Mouse (Mus musculus) cerebellum, postnatal 10 days (tissue): ENCODE results near the gene Prmt3.

Source experiments
- DNase-seq, 2 experiments: peaks; one replicate each; pipeline ENCODE4 v3.0.0; 2021; ENCODE audit warnings: mixed read lengths in 2 of 2

Gene Prmt3

DNA sequence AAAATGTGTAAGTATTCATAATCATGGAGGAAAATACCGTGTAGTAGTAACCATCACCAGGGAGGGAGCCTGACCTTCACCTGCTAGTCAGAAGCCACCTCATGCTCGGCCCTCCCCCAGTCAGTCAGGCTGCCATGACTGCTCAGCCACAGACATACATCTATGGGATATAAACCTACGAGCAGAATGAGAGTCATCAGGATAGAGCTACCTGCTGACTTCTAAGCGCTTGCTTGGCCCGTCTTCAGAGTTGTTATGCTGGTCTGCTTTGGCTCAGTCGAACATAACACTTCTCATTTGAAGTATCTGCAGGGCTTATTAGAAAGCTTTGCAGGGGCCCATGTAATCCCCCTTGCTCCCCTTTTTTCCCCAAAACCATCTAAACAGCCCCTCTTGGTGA lies 25.4 kb downstream of the Prmt3 start:
- DNase-seq = no peak

DNA sequence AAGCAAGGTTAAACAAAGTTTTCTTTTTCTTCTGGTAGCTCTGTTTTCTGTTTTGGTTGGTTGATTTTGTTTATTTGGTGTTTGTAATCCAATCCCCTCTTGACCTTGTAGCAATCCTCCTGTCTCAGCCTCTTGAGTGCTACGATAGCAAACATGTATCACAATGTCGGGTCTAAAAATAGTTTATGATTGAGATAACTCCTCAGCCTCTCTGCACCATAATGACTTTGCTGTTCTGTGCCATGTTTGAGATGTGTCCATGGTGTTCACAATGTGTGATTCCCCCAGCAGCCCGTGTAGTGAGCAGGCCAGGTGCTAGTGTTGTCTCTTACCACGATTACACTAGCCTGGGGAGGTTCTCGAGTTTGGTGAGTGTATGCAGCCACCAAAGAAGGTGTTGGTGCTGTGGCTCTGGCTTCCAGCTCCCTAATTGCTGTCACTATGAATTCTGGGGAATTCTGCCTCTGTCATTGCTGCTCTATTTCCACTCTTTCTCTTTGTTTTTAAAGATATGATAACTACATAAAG lies 26.6 kb downstream of the Prmt3 start:
- no peak for DNase-seq

DNA sequence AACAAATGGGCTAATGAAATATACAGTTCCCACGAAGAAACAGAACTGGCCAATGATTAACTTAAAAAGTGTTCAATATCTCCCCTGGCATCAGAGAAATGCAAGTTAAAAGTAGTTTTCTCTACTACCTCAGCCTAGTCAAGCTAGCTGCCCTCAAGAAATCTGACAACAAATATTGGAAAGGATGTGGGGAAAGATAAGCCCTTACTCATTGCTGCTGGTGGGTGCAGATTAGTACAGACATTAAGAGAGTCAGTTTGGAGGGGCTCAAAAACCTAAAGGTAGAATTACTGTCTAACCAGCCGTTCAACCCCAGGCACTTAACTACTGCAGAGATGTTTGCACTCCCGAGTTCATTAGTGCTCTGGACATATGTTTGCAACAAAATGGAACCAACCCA lies 27.5 kb downstream of the Prmt3 start:
- DNase-seq = no peak

DNA sequence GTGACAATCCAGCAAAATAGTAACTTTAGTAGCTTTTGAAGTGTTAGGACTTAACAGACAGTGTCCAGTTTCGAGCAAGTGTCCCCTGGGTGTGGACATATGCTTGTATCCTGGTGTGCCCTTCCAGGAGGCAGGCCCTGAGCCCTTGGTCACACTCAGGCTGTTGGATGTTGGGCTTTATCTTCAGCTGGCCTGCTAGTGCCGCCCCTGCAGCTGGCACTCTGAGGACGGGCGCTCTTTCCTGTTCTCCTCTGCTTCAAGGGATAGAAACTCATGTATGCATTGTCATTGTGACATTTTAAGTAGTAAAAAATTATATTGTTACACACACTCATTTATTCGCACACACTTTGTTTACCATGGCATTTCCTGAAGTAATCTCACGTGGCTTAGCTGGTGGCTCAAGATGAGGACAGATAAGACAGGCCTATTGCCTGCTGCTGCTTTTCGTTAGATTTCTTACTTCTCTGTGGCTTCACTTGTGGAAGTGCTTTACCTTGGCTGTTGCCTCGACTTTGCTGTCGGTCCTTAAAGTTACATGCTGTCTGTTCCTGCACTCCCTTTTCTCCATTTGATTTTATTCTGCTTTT lies 29.0 kb downstream of the Prmt3 start:
- no peak for DNase-seq

DNA sequence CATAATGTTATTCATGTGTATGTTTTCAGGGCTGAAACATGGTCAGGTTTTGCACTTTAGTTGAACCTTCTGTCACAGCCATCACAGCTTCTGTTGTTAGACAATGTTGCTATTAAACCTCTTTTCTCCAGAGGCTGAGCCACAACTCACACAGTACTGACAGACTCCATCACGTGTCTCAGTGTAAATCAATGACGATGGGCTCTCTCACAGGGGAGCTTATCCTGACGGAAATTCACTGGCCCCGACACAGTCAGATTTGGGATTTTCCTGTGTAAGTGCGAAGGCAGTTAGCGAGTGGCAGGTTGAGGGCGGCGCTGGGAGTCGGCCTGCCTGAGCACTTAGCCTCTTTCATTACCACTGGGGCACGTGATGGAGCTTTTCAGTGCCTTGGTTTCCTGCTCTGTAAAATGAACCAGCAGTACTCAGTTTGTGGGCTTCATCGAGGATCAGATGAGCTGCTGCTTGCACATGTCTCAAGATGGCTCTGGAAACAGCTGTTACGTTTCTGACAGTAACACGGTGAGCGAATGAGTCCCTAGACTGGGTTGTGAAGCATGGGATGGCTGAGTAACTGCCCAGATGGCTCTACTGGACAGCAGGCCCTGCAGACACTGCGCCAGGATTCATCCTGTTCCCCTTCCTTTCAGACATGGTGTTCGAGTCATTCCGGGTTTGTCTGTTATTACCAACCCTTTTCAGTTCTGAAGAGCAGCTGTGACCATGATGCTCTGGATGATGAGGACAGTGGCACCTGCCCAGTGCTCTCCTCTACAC lies 29.9 kb downstream of the Prmt3 start:
- peak in 1 of 2 experiments; percentile 34 for DNase-seq

DNA sequence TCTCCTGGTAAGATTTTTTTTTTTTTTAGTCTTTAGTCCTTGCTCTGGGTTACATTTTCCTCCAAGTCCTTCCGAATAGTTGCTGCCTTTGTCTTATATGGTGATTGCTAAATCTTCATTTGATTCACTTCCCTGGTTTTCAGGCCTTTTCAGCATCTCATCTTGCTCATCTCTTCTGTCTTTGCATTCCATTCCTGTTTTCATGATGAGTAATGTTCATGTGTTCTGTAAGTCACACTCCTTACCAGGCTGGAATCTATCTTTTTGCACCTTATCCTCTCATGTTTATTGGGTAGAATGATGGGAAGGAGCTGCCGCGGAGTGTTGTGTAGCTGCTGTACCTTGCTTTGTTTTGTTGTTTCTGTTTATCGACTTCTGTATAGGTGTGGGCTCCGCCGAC lies 31.0 kb downstream of the Prmt3 start:
- DNase-seq = no peak

DNA sequence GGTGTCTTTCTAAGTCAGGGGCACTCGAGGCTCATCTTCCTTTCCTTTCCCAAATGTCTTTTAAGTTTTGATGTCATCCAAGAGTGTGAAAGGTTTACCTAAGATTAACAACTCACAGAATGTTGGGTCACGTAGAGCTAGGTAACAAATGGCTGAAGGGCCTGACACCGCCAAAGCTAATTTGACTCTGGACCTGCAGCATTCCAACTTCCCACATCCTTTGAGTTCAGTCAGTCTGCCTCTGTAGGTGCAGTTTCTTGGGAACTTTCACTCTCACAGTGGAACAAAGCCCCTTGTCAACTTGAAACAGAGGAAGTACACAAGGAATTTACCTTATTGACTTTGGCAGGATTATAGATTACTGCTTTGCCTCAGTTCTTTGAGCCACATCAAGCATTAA lies 31.4 kb downstream of the Prmt3 start:
- no peak for DNase-seq

DNA sequence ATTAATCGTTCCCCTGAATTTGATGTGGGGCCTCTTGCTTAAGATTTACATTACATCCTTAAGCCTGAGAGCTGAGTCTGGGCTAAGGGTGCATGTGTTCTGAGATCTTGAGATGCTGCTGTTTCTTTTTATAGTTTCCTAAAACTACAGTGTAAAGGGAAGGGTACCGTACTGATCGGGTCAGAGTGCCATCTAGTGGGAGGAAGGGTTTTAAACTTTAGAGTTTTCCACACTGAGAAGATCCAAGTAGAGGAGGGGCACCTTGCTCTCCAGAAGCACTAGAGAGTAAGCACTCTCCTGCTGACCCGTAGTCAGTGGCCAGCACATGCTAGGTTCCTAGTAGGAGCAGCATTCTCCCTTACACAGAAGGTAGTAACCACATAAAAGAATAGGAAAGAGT lies 33.2 kb downstream of the Prmt3 start:
- DNase-seq = peak; percentile 38 to 49

DNA sequence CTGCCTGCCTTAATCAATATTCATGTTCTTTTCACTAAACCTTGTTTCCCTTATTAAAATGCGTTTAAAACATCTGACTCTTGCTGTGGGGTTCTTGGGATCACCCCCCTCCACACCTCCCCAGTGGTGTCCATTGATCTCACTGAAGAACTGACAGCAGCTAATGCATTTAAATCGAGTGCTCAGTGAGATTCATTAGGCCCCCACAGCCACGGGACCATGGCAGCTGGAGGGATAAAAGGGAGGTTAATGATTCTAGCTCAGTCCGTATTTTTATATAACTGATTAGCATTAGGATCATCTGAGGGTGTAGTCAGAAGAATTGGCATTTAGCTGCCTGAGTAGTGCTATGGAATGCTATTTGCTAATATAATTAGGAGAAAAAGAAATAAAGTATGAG lies 41.2 kb downstream of the Prmt3 start:
- no peak for DNase-seq

DNA sequence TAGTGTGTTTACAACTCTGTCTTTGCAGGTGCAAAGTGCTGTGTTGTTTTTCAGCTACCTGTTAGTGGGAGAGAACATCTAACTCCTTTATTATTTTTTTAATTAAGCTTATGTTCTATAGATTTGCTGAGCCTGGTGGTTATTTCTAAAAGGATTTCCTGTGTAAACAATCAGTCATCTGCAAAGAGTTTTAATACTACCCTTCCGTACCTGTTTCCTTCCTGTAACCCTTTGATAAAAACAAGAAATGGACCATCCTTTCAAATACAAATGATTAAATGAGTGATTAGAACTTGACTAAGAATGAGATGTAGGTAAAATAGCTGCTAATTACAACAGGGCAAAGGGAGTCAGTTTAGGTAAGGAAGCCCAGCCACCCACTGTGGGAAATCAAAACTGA lies 43.2 kb downstream of the Prmt3 start:
- DNase-seq = no peak

DNA sequence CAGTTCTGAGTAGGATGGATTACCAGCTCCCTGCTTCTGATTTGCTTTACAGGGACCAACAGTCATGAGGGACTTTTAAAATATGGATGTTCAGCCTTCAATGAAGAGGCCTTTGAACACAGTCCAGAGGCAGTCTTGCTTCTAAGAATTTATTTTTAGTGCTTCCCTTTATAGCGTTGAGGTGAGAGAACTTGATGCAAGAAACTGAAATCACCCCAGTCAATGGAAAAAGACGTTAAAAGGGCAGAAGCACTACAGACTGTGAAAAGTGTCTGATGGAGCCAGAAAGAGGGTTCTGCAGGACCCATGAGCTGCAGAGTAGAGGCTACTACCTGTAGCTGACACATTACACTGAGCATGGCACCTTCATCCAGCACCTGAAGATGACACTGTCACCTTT lies 43.9 kb downstream of the Prmt3 start:
- no peak for DNase-seq

DNA sequence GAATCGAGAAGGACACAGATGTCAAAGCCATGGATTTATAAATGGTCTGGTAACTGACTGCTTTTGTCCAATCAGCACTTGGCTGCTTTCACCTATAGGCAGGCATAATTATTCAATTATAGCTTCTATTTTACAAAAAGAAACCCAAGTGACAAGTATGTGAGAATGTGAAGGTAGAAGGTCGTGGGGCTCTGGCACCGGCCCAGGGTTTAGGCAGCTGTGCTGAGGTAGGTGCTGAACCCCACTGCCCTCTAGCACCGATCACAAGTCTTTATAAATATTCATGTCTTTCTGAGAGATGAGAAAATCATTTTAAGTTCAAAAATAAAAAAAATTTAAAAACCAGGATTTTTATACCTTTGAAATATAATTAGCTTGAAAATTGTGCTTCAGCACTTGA lies 45.4 kb downstream of the Prmt3 start:
- no peak for DNase-seq

DNA sequence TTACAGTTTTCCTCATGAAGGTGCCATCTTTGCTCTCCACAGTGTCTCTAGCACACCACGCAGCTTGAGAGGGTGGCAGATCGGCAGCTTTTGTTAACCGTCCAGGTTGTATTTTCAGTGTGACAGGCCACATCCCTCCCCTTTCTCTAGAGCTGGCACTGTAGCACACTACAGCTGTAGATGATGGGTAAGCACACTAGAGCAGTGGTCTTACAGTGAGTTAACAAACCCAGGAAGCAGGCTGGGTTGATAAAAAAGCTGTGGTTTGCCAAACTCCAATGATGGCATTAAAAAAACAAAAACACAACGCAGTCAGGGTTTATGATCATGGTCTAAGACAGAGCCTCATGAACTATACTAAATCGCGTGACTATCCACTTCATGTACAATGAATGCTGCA lies 45.9 kb downstream of the Prmt3 start:
- no peak for DNase-seq

DNA sequence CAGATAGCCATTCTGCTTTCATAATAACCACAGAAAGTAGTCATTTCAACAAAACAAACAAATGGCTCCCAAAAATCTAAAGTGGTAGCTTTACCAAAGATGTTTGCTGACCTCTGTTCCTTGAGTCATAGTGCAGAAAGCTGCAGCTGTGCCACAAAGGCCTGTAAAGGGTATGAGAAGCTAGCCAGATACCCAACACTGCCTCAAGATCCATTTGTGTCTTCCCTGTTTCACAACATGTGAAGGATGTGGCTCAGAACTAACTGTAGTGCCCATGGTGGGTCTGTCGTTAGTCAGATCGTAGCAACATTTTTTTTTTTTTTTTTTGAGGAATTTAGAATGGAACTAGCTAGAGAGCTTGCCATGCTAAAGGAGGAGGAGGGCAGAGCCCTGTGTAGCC lies 46.4 kb downstream of the Prmt3 start:
- DNase-seq = no peak

DNA sequence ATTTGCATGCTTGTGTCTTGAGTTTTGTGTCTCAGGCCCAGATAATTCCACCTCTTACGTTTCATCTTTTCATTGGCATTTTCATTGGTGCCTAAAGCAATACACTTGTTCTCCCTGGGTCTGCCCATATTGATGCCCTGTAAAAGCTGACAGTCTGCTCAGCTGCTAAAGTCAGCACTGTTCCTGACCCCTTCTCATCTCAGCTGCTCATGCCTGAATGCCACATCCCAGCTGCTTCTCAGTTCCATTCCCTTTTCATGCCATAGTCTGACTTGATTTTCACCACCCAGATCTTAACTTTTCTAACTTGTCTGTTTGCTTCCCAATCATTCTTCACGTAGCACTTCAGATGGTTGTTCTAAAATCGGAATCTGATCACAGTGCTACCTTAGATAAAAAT lies 47.3 kb downstream of the Prmt3 start:
- DNase-seq = no peak

DNA sequence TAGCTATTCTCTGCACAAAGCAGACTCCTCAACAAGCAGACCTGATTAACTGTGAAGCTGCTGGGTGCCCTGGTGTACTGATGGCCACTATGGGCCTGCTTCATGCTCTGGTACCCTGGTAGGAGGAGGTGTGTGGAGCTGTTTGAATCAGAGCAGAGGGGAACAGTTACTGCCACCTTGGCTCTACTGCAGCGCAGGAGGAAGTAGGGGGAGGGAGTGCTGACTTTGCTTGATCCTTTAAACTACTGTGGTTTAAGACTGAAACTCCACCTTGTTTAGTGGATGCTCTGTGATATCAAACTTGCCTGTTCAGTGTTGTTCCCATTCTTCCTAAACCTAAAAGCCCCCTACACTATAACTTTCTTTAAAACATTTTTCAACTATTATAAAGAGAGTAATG lies 49.8 kb downstream of the Prmt3 start:
- no peak for DNase-seq

DNA sequence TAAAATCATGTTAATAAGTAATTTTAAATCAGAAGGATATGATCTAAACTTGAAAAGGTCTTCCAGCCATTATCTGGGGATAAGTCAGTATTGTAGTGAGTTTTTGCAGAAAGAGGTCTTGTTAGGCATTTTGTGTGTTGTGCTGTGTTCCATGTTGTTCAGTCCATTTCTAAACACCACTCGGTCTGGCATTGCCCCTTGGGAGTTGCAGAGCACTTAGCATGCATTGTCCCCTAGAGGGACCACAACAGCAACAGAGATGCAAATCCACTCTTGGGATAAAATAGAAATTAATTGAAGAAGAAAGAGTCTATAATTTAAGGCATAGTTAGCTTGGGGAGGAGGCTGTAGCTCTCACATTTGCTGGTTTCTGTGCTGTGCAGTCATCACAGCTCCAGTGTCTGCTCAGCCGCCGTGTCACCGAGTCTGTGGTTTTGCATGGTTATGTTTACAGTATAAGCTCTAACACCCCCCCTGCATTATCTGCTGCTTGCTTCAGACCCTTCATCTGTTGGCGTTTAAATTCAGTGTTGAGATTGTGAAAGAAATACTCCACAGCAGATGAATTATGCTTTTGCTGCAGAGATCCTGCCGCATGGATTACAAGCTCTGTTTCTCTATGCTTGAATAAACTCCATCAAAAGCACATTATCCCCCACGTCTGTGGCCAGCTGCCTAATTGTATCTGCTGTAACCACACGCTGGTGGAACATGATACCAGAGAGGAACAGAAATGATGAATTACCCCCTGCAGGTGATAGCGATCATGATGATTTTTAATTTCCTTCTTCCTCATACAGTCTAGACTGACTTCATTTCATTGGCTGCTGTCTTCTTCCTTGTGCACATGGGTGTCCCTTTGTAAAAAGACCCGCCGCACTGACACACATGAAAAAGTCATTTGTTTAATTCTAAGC lies 64.5 kb downstream of the Prmt3 start:
- peak; percentile 65 to 66 for DNase-seq

DNA sequence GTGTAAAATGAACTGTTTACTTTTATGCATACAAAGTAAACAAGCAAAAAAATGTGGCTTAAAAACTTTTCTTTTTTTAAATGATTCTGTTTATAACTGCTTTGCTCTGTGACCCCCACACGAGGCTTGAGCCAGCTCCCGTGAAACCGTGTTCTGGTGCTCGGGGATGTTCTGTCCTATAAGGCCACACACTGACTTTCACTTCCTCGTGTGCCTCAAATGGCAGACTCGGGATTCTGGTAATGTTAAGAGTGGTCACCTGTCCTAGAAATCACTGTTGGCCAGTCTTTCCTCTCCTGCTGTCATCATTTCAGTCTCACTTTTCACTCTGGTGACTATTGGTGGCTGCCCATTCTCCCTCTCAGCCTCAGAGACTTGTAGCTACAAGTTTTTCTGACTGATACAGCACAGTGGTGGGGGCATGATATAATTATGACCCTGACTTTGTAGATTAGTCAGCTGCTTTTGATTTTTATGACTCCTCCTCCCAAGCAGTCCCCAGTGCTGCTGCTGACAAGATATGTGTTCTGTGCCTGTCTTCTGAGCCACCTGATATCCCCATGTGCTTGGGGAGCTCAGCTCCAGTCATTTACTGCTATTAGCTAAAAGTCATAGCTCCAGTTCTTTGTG lies 65.3 kb downstream of the Prmt3 start:
- DNase-seq = peak; percentile 21 to 23

DNA sequence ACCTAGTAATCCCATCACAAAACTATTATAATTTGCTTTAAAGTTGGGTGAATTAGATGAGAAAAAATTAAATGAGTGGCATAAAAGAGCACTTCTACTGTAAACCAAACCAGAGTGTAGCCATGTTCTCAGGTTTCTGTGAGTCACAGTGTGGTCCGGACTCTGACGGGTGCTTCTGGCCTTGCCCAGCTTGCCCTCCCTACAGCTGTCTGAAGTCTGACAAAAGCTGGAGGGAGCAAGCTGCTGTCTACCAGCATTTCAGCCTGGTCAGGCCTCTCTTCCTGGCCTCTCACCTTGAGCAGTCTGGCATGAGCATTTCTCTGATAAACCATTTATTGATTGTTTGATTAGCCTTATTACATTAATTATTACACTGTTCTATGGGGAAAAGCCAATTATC lies 69.8 kb downstream of the Prmt3 start:
- DNase-seq = no peak

DNA sequence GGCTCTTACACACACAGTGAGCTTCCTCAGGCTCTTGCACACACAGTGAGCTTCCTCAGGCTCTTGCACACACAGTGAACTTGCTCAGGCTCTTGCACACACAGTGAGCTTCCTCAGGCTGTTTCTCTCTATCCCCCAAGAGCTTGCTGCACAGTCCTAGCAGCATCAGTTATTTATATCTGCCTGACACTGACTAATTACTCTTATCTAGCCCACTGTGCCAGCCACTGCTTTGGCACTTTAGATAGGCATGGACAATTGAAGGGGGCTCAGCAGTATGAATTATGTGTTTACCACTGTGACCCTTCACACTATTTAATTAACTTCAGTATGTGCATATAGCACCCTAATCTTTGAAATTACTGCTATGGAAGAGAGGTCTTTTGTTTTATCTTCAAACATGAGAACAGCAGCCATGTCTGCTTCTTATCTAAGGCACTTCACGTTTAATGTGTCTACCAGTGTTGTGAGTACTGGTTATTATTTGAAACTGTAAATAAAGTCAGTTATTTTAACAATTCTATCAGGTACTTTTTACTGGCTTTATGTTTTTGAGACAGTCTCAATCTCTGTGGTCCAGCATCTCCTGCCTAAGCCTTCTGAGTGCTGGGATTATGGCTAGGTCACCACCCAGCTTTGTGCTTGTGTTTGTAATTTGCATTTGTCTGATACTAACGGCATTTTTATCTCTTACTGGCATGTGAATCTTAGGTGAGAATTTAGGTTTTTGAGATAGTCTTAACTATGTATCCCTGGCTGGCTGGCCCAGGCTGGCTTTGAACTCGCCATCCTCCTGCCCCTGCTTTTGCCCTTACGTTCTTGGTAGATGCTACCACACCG lies 75.4 kb downstream of the Prmt3 start:
- no peak for DNase-seq

DNA sequence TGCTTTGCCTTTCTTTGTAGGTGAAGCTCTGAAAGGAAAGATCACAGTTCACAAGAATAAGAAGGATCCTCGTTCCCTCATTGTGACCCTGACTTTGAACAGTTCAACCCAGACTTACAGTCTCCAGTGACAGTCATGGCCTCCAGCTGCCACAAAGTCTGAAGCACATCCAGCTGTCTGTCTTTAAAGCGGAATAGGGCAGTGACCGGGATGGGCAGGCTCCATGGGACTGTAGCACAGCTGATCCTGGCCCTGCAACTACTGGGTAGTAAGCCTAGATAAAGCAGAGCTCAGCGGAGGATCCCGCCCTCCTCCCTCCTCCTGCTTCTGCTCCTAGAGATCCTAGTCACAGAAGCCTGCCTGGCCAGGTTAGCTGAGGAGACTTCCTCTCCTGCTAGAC lies 79.2 kb downstream of the Prmt3 start:
- no peak for DNase-seq

DNA sequence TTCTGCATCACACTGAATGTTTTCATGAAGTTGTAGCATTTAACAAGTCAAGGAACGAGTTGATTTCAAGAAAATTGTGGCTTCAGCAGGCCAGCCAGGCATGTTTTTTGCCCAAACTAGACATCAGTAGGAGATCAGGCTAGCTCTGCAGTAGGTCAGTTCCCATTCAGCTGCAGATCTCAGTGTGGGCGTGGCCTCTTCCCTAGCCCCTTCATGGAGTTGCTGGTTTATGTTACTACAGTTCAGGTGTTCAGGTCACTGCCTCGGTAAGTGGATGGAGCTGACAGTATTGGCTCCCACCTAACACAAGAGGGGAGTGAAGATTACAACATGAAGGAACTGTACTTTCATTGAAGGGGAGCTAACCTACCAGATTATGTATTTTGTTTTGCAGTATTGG lies 80.1 kb downstream of the Prmt3 start:
- DNase-seq = no peak
